Mouse (Mus musculus) Patski (cell line): ENCODE measurements around the gene BC025920. TPM values are rescaled to one million over a fixed set of nuclear protein-coding genes. Genes with fewer than 3 reads are reported as not detected.

ENCODE experiments used
- ATAC-seq: fragments of 100-300 bp; one replicate; pipeline ENCODE4 v1.8.0; 2021
- CTCF ChIA-PET: fragments of 350-600 bp; sonication (Branson Sonifier 250); formaldehyde crosslinking; loops from one replicate; lab custom pipeline; 2022; ENCODE audit warnings: inconsistent platforms; lab: Charles Lee
- POLR2A ChIA-PET: fragments of 350-600 bp; sonication (Branson Sonifier 250); formaldehyde crosslinking; loops from one replicate; lab custom pipeline; 2022; ENCODE audit warnings: antibody characterized with exemption, inconsistent platforms; lab: Charles Lee
- DNase-seq: peaks from one replicate; pipeline ENCODE4 v3.0.0-alpha.2; 2011; ENCODE audit warnings: low read depth, low spot score
- H3K27me3 ChIP-seq: fragments of 371-371 bp; one replicate; pipeline ENCODE4 v1.5.1; 2021
- CTCF ChIP-seq: fragments of 100-300 bp; IDR thresholded peaks from one replicate; pipeline ENCODE4 v1.5.1; 2021
- in situ Hi-C: fragments of 300-500 bp; cut with MboI; formaldehyde crosslinking; loops from 3 replicates; pipeline ENCODE4 v1.11.1; 2018; ENCODE audit warnings: low pct_unique_long_range_greater_than_20kb, mixed read lengths
- polyA plus RNA-seq: library from polyadenylated mRNA; unstranded; gene quantifications from one replicate; pipeline ENCODE4 v1.2.3, GENCODE M21; 2021

BC025920 gene
- polyA plus RNA-seq, 1 experiment from 2014 or later: 1.1 TPM

GRCm38 (mm10) chr10:81655178-81655577 lies 49.1 kb downstream of the BC025920 start:
- ATAC-seq (no peak), DNase-seq (no peak)
- in situ Hi-C loops: no loop called here
- ChIA-PET POLR2A (no interaction called here), CTCF (no interaction called here)
- no peak for TF ChIP-seq CTCF
- H3K27me3 ChIP-seq: no peaks in the 10 kb centered on the region

GRCm38 (mm10) chr10:81656174-81656573 lies 50.1 kb downstream of the BC025920 start:
- ATAC-seq: no peak
- no peak for DNase-seq
- no peaks in the 10 kb centered on the region for H3K27me3 ChIP-seq
- TF ChIP-seq CTCF: no peak
- ChIA-PET CTCF (no interaction called here), POLR2A (no interaction called here)
- in situ Hi-C loops: no loop called here

Other genes starting within 250 kb of the BC025920 start
- gene Mfsd12, start 248.8 kb upstream of the BC025920 start, polyA plus RNA-seq: 23.9 TPM
- gene 4930404N11Rik, start 240.5 kb upstream of the BC025920 start, polyA plus RNA-seq: 2.7 TPM
- 62.1 TPM for gene Fzr1, start 227.8 kb upstream of the BC025920 start, polyA plus RNA-seq
- 83.4 TPM for gene Dohh, start 221.8 kb upstream of the BC025920 start, polyA plus RNA-seq
- 2.4 TPM for gene Gm48551, start 221.8 kb upstream of the BC025920 start, polyA plus RNA-seq
- gene Gm48552, start 217.3 kb upstream of the BC025920 start, polyA plus RNA-seq: 0.76 TPM
- gene Smim24, start 213.2 kb upstream of the BC025920 start, polyA plus RNA-seq: 0.18 TPM
- 41.8 TPM for gene Nfic, start 150.6 kb upstream of the BC025920 start, polyA plus RNA-seq
- 0.99 TPM for gene Celf5, start 123.6 kb upstream of the BC025920 start, polyA plus RNA-seq
- 104 TPM for gene Ncln, start 109.9 kb upstream of the BC025920 start, polyA plus RNA-seq
- 0.03 TPM for gene S1pr4, start 106.1 kb upstream of the BC025920 start, polyA plus RNA-seq
- not detected for gene Gna15, start 82.0 kb upstream of the BC025920 start, polyA plus RNA-seq
- gene Gna11, start 61.1 kb upstream of the BC025920 start, polyA plus RNA-seq: 76.2 TPM
- 1,239 TPM for gene Aes, start 46.8 kb upstream of the BC025920 start, polyA plus RNA-seq
- 46.4 TPM for gene Tle2, start 31.7 kb upstream of the BC025920 start, polyA plus RNA-seq
- 7.5 TPM for gene Tle6, start 5.2 kb upstream of the BC025920 start, polyA plus RNA-seq
- 21.7 TPM for gene Sirt6, start 21.5 kb downstream of the BC025920 start, polyA plus RNA-seq
- 21.5 TPM for gene Ankrd24, start 22.3 kb downstream of the BC025920 start, polyA plus RNA-seq
- gene Gm10778, start 42.8 kb downstream of the BC025920 start, polyA plus RNA-seq: 2.5 TPM
- gene Zfp433, start 98.6 kb downstream of the BC025920 start, polyA plus RNA-seq: 4.6 TPM
- 0.95 TPM for gene Gm3055, start 164.9 kb downstream of the BC025920 start, polyA plus RNA-seq
- 2.6 TPM for gene Gm4767, start 205.9 kb downstream of the BC025920 start, polyA plus RNA-seq